Mouse (Mus musculus) ES-Bruce4 (cell line): ENCODE measurements around the gene Pde10a.

Experiments
- CTCF ChIP-seq: IDR thresholded peaks from one replicate; pipeline ENCODE4 v1.8.1; 2011; ENCODE audit warnings: low read depth, low read length
- EP300 ChIP-seq: IDR thresholded peaks from 2 replicates; pipeline ENCODE4 v1.6.1; 2011; ENCODE audit warnings: low read depth, low read length; ENCODE audit not compliant: insufficient read depth
- POLR2A ChIP-seq: IDR thresholded peaks from one replicate; pipeline ENCODE4 v1.8.1; 2011; ENCODE audit warnings: low read length; ENCODE audit not compliant: insufficient read depth

DNA sequence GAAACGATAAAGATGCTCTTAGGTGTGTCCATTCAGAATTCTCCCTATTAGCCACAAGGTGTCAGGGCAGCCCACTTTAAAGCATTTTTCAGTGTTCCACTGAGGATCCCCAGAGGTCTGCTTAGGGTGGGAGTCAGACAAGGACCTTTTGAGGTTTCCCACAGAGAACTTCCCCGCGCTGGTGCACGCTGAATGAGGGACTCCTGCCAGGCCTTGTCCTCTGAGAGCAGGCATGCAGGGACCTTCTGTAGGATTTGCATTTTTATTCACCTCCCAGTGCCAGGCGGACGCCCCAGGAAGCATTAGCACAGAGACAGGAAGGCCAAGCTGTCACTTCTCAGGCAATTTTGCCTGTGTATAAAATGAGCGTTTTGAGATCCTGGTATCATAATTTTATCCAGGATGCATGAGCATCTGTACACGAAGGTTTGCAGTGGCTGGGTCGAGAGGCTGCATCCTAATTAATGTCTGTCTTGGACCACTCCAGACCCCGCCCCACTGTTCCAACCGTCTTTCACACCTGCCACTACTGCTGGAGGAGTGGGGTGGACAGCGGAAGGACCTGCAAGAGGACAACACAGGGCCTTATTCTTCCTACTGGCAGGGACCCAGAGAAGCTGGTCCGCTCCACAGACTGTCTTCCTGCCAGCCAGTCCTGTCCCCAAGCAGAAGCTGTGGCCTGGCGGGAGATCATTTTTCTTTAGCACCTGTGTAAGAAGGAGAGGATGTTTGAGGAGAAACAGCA lies 498.2 kb downstream of the Pde10a start:
- TF ChIP-seq CTCF (no peak), POLR2A (no peak), EP300 (no peak)
